Mouse (Mus musculus) lung, postnatal 14 days (tissue): ENCODE results near the gene Serpina3a.

Experiments
- DNase-seq: peaks from one replicate; pipeline ENCODE4 v3.0.0; 2021

The Serpina3a gene

GRCm38 (mm10) chr12:104143286-104143685 lies 30.8 kb downstream of the Serpina3a start:
- DNase-seq: no peak

GRCm38 (mm10) chr12:104145571-104145970 lies 33.0 kb downstream of the Serpina3a start:
- no peak for DNase-seq

GRCm38 (mm10) chr12:104151989-104152388 lies 39.5 kb downstream of the Serpina3a start:
- peak; percentile 44 for DNase-seq

- DNase-seq: no peak
These were observed 40.6 kb downstream of the Serpina3a start for GRCm38 (mm10) chr12:104153041-104153645.

- DNase-seq: no peak
These were observed 41.1 kb downstream of the Serpina3a start, which contains the start of gene Serpina3c for GRCm38 (mm10) chr12:104153656-104154055. Serpina3c (minus strand) TSS chr12:104153870.
